Mouse (Mus musculus) layer of hippocampus, adult 2 months (tissue): ENCODE results near the gene Fubp1. TPM values are rescaled to one million over a fixed set of nuclear protein-coding genes. Genes with fewer than 3 reads are reported as not detected.

ENCODE experiments used
- DNase-seq, 2 experiments: peaks; one replicate each; pipeline ENCODE4 v3.0.0; 2022; ENCODE audit warnings: low spot score in 2 of 2
- H3K27ac ChIP-seq: fragments of 200-600 bp; 2 replicates; pipeline ENCODE4 v1.8.1; 2022
- H3K4me3 ChIP-seq: fragments of 200-600 bp; 2 replicates; pipeline ENCODE4 v1.8.1; 2022; ENCODE audit warnings: mild to moderate bottlenecking
- CTCF ChIP-seq: fragments of 200-600 bp; conservative IDR thresholded peaks from 2 replicates; pipeline ENCODE4 v1.8.1; 2022; ENCODE audit warnings: antibody characterized with exemption, mild to moderate bottlenecking, moderate library complexity
- total RNA-seq, 2 experiments: library from RNA; stranded (reverse); gene quantifications; 2 replicates each; pipeline ENCODE4 v1.2.3; 2021

Fubp1 gene
- total RNA-seq, 2 experiments from 2014 or later: 123 to 140 TPM

DNA sequence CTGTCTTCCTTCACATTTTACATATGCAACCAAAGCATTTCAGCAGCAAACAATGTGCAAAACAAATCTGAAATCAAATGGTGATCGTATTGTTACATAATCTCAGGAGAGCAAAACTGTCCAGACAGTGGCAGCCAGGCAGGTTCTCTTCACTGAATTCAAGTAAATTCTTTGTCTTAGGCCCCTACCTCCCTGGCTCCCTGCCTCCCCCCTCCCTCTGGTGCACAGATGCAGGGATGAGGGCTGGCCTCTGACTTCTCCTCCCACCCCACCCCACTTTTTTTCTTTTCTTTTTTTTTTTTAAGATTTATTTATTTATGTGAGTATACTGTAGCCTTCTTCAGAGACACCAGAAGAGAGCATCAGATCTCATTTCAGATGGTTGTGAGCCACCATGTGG, 50.1 kb downstream of the Fubp1 start:
- no peak for DNase-seq
- no peak for TF ChIP-seq CTCF
- H3K4me3 ChIP-seq: no peak overlapping the region
- H3K27ac ChIP-seq: no peak overlapping the region

DNA sequence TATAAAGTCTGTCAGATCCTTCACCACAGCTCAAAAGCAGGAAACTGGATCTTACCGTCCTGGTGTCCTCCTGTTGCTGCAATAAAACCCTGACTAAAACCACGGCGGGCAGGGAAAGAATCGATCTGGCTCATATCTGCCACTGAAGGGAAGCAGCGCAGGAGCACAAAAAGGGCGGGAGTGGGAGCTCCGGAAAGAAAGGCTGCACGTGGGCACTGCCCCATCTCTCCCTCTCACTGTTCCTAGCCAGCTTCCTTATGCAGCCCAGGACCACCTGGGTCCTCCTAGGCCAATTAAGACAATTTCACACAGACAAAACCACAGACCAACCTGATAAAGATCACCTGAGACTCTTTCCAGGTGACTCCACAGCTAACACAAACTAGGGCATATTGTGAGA, 51.2 kb downstream of the Fubp1 start:
- H3K27ac ChIP-seq: no peak overlapping the region
- no peak overlapping the region for H3K4me3 ChIP-seq
- TF ChIP-seq CTCF: no peak
- DNase-seq: no peak

DNA sequence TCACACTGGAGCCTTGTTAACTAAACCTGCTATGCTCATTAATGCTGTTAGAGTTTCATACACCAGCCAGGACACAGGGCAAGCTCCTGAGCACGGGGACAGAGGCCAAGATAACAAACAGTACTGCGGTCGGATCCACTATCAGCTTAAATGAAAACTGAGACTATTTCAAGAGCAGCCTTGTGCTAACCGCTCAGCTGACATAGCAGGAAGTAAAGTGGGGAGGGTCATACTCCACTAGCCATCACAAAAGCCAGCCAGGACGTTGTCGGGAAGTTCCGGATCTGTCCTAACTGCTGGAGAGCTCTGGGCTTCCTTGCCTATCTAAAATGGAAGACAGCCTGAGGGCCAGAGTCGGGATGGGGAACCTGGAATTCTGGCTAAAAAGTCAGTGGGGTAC, 51.7 kb downstream of the Fubp1 start:
- Histone ChIP-seq H3K27ac (no peak overlapping the region), H3K4me3 (no peak overlapping the region)
- TF ChIP-seq CTCF: no peak
- no peak for DNase-seq

DNA sequence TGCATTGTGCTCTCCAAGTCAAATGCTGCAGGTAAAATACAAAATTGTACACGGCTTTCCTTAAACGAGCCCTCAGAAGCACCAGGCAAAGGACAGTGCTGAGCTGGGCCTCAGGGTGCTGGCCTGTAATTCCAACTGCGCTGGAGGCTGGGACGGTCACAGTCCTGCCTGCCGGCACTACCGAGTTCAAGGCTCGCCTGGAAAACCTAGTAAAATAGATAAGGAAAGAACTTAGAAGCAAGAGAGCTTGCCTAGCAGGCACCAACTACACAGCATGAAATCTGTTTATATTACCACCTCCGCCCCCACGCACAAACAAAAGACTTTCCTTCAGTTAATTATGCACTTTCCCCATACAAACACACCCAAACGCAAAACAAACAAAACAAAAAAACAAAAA, 54.2 kb downstream of the Fubp1 start:
- no peak for TF ChIP-seq CTCF
- no peak for DNase-seq
- no peak overlapping the region for H3K27ac ChIP-seq
- no peak overlapping the region for H3K4me3 ChIP-seq

DNA sequence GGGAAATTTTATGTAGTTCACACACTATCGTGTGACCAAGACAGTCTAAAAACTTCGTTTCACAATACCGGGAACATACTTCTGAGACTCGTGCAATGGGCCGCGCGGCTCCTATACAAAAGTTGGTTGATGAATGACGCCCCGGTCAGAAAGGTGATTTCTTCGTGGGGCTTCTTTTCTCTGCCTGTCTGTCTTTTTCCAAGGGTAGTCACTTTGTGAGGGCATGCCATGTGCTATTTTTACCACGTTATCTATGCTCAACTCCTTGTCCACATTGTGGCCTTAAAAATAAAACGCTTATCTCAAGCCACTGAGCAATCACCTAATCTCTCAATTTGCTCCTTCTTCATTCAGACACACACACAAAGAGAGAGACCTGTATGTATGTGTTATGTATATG, 54.6 kb downstream of the Fubp1 start:
- no peak overlapping the region for H3K27ac ChIP-seq
- no peak overlapping the region; the same call in 1 of the 2 replicates for H3K4me3 ChIP-seq
- no peak for TF ChIP-seq CTCF
- DNase-seq: no peak

DNA sequence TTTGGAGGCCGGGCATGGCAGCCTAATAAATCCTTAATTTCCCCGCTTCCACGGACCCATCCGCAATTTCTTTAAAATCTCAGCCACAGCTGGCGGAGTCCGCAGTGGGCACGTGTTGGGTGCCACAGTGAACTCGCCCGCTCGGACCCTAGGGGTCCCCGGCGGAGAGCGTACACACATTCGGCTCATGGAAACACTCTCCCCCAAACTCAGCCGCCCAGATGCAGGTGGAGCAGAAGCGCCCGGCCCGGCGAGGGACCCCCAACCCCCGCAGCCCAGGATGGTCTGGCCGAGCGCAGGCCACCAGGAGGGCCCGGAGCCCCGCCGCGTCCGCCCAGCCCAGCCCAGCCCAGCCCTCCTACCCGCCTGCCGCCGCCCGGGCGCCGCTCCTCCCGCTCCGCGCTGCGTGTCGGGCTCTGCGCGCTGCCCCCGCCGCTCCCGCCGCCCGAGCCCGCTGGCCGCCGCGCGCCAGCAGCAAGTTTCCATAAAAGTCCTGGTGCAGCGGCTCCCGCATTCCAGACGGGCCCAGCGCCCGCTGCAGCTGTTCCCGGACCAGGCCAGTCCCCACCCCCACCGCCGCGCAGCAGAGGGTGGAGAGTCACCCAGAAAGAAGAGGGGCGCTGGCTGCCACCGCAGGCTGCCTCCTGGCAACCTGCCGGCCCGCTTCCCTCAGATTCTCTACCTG, 55.3 kb downstream of the Fubp1 start:
- H3K4me3 ChIP-seq: peak overlapping the region; percentile 60
- no peak for TF ChIP-seq CTCF
- no peak overlapping the region for H3K27ac ChIP-seq
- DNase-seq: peak in 1 of 2 experiments; percentile 32

DNA sequence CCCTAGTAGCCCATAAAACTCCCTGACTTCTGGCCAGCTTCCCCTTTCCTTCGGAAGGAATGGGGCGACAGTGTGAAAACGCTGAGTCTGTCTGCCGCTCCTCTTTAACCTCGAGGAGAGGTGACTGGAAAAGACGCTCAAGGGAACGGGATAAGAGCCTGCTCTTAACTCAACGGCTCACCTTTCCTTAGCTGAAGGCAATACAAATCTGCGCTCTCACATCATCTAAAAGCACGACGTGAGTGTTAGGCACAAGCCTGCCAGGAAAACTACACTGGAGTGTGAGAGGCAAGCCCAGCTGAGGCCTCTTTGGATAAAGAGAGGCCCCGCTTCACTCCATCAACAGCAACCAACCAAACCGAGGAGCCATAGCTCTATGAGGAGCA, 55.8 kb downstream of the Fubp1 start, which contains the start of gene Nexn:
Nexn (minus strand) TSS at position 315 of the 386 bp plus-strand sequence.
- Histone ChIP-seq H3K27ac (no peak within 1 kb of the TSS), H3K4me3 (peak within 1 kb of the TSS; percentile 60)
- no peak for DNase-seq
- no peak for TF ChIP-seq CTCF

DNA sequence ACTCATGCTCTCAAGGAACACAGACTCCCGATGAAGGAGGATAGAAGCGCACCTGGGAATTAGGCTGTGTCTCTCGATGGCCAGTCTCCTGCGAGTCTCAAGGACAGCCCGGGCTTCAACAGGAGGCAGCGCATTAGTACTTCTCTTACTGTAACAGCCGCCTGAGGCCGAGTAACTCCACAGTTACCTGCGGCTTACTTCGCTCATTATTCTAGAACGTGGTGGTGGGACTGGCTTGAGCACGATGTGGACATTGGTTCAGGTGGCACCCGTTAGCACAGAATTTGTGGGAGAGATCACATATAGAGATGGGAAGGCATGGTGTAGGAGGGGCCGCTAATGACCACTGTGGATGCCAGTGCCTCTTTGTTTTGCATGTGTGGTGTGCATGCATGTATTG, 57.9 kb downstream of the Fubp1 start:
- Histone ChIP-seq H3K4me3 (no peak overlapping the region), H3K27ac (no peak overlapping the region)
- no peak for DNase-seq
- TF ChIP-seq CTCF: no peak

DNA sequence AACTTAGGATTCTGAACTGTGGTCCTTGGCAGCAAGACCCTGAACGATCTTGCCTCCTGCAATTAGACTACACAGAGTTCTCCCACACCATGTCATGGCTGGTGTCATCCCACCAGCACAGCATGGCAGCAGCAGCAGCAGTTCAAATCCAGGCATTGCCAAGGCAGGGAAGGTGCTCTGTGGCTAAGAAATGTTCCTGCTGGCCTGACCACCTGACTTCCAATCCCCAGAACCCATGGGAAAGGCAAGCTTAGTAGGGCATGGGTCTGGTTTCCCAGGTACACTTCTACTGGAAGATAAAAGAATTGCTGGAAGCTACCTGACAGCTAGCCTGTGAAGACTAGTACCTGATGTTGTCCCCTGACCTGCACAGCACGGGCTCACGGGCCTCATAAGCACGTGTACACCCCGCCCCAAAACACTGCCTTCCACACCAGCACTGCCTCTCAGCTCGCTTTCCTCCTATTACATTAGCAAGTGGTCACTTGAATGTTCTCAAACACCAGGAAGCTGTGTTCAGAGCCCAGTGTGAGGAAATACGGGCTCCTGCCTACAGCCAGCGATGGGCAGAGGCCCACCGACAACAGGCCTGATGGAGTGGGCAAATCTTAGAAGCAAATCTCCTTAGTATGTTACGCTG, 61.0 kb downstream of the Fubp1 start:
- no peak for DNase-seq
- Histone ChIP-seq H3K27ac (no peak overlapping the region), H3K4me3 (no peak overlapping the region)
- no peak for TF ChIP-seq CTCF

DNA sequence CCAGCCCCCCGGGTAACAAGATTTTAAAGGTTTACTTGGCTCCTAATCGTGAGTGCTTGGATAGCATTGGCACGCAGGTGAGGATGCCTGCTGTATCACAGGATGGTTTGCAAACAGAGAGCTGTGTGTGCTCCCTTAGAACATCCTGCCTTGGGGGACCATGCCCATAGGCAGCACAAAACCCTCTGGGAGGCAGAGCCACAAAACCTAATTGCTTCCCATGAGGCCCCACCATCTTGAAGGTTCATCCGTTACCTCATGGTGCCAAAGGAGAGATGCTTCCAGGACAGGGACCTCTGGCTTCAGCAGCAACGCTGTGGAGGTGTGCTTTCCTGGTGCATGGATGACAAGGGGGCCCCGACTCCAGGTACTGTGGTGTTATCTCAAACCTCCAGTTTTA, 61.7 kb downstream of the Fubp1 start:
- H3K27ac ChIP-seq: no peak overlapping the region

DNA sequence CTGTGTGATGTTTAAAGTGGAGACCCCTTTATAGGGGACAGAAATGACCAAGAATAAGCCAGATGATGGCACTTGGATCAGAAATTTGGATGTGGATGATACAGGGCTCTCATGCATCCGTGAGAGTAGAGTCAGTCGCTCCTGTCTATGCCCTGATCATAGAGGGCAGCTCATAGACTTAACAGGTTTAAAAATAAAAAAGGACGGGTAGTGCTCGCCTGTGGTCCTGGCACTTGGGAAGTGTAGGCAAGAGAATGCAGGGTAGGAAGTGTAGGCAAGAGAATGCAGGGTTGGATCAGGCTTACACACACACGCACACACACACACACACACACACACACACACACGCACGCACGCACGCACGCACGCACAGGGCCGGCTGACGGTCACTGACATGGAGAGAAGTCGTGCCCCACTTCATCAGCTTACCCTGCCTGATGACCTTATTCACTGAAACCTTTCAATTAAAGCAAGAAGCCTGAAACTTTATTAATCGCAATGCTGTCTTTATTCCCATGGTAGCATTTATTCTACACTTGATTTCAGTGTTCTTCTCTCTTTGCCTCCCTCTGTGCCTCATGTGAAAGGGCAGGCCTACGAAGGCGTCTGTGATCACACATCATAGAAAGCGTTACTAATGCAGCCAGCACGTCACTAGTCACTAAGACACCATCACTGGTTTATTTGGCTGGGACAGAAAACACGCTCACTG, 62.9 kb downstream of the Fubp1 start:
- no peak overlapping the region for H3K4me3 ChIP-seq
- no peak for DNase-seq
- no peak for TF ChIP-seq CTCF
- H3K27ac ChIP-seq: no peak overlapping the region

More for the DNA sequence above, 61.7 kb downstream of the Fubp1 start:
- DNase-seq: no peak
- TF ChIP-seq CTCF: no peak
- no peak overlapping the region for H3K4me3 ChIP-seq

DNA sequence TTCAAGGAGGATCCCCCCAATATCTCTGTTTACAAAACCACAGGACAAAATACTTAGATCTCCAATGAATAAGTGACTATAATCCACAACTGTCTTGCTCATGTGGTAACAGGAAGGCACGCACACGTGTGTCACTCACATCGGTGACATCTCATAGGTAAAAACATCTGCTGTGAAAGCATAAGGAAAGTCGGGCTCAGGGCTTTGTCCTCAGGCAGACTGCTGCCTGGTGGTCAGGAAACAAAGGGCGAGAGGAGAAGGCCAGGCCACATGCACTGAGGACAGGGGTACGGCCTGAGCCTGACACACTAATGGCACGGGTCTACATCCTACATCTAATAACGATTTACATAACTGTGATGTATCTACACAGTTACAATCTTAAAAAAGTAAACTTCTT, 64.8 kb downstream of the Fubp1 start:
- no peak overlapping the region for H3K4me3 ChIP-seq
- DNase-seq: no peak
- no peak overlapping the region for H3K27ac ChIP-seq
- no peak for TF ChIP-seq CTCF

DNA sequence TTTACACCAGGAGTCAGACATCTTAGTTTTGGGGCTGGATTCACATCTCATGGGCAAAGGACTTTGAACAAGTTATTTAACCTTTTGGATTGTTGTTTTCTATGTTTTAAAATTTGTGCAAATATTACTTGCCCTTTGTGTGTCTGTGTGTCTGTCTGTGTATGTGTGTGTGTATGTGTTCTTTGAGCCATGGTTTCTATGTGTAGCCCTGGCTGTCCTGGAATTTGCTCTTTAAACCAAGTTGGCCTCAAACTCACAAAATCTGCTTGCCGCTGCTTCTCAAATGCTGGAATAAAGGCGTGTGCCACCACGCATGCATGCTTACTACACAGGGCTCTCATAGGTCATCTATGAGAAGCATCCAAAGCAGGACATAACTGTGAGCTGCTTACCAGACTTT, 66.7 kb downstream of the Fubp1 start:
- Histone ChIP-seq H3K27ac (no peak overlapping the region), H3K4me3 (no peak overlapping the region)
- no peak for TF ChIP-seq CTCF
- no peak for DNase-seq

DNA sequence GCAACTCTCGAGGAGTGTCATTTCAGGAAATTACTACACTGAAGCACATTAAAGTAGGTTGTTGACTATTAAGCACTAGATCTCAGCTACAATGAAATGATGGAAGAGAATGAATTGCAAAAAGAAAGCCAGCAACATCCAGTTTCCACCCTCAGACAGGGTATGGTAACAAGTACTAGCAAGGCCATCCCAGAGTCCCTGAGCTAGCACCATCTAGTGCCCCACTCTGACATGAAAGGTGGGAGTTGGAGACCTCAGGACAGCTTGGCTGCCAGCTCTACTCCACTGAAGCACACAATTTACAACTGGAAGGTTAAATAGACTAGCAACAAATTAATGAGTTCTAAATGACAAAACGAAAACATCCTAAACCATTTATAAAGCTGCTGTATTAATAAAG, 67.7 kb downstream of the Fubp1 start:
- no peak overlapping the region for H3K27ac ChIP-seq
- no peak for TF ChIP-seq CTCF
- no peak for DNase-seq
- H3K4me3 ChIP-seq: no peak overlapping the region
